Mouse (Mus musculus): ENCODE measurements around the gene Pcif1. TPM values are rescaled to one million over a fixed set of nuclear protein-coding genes. Genes with fewer than 3 reads are reported as not detected.

The Pcif1 gene
- total RNA-seq, 4 experiments from 2014 or later = 49.4 to 74.0 (median 65.6) TPM

- no peak for DNase-seq
Measured at GRCm38 (mm10) chr2:164894048-164894447, 14.9 kb downstream of the Pcif1 start.

DNA sequence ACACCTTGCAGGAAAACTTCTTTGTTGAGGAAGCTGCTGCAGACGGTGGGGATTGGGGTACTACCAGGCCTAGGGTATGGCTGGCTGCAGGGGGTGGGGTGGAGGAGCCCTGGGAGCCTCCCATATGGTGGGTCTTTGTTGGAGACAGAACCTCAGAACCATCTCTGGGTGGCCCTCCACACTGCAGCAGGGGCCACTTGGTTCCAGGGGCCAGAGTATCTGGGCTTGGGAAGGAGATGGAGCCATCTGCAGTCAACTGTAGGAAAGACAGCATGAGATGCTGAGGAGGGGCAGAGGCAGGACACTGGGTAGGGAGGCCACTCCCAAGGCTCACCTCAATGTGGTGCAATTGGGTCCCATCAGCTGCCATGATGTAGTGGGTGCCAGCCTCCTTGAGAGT is 15.5 kb downstream of the Pcif1 start:
- DNase-seq = no peak

GRCm38 (mm10) chr2:164895885-164896284 is 16.8 kb downstream of the Pcif1 start:
- no peak for DNase-seq

- DNase-seq = no peak
Measured at GRCm38 (mm10) chr2:164898008-164898407, 18.9 kb downstream of the Pcif1 start.

DNA sequence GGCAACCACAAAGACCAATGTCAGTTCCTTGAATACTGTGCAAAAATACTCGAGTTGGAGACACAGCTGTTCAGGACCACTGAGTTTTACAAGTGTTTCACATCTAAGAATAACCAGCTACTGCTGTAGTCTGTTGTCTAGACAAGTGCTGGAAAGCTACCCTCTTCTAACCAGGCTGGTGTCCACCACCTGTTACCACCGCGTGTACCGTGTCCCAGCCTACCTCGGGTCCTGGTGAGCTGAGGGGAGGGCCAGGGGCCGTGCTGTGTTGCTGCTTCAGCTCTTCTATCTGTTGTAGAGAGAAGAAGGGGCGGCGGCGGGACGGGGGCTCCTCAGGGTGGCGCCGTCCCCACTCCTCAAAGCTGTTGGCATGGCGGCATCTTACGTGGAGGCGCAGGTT is 19.9 kb downstream of the Pcif1 start:
- DNase-seq = no peak

DNA sequence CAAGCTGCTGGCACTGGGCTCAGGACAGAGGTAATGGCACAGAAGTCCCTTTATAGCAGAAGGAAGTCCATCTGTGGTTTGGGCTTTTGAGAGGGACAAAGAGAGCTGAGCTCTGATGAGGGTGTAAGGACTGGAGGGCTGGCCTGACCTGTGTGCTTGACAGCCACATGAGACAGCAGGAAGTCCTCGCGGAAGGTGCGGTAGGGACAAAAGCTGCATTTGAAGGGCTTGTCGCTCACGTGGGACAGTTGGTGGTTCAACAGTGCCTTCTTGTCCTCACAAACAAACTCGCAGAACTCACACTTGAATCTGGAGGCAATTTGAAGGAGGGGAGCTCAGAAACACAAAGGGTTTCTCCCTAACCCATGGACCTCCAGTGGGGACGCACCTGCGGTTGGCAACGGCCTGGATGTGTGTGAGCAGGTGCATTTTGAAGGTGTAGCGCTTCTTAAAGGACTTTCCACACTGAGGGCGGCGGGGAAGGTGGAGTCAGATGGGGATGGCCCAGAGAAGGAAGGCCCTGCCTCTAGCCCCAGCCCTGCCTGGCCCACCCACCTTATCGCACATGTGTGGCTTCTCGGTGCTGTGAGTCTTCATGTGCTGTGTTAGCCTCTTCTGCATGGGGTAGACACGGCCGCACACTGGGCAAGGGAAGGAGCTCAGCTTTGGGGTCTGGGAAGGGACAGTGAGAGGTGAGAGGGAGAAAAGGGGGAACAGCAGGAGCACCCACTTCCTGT is 20.8 kb downstream of the Pcif1 start:
- DNase-seq = no peak

DNA sequence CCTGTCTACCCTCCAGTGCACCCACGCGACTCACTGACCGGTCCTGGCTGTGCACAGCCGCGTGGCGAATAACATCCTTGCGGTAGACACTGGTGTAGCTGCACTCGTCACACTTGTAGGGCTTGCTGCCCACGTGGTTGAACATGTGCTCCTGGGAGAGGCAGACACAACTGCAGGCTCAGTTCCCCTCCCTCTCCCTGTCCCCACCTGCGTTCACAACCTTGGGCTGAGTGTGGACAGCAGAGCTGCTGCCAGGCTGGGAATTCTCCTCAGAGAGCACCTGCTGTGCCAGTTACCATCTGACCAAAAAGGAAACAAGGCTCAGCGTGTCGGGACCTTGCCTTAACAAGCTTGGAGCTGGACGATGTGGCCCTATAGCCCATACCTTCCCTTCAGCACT is 22.3 kb downstream of the Pcif1 start:
- DNase-seq = no peak

DNA sequence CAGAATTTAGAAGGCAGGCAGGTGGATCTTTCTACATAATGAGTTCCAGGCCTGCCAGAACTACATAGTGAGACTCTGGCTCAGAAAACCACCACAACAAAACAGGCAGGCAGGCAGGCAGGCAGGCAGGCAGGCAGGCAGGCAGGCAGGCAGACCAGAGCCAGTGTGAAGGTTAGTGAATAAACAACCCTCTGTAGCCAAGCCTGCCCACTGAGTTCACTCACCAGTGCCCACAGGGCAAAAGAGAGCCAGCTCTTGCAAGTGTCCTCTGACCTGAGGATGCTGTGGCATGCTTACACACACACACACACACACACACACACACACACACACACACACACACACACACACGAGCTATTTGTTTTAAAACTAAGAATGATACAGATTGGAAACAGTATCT is 24.4 kb downstream of the Pcif1 start:
- no peak for DNase-seq

DNA sequence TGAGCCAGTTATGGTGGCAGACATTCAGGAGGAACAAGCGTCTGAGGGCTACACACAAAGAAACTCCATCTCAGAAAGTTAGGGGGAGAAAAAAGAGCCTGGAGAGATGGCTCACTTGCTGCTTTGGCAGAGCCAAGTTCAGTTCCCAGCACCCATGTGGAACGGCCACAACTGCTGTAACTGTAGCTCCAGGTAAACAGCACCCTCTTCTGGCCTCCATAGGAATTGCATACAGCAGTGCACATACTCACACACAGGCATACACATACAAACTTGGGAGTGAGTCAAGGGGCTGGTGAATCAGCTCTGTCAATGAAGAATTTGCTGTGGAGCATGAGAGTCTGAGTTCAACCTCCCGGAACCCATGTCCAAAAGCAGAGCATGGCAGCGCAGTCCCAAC is 27.0 kb downstream of the Pcif1 start:
- no peak for DNase-seq

DNA sequence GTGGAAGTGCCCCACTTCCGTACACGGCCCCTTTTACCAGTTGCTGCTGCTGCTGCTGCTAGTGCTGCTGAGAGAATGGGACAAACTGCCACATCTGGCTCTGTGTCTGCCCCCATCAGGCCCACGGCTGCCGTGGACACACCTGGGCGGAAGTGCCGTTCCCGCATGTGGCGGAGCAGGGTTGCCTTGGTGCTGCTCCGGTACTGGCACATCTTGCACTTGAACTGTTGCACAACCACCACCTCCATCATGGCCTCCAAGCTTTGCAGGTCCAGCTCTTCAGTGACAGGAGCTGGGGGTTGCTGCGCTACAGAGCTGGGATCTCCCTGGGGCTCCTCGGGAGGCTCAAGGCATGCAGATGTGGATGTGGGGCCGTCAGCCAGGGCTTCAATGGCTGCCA is 28.4 kb downstream of the Pcif1 start:
- no peak for DNase-seq

DNA sequence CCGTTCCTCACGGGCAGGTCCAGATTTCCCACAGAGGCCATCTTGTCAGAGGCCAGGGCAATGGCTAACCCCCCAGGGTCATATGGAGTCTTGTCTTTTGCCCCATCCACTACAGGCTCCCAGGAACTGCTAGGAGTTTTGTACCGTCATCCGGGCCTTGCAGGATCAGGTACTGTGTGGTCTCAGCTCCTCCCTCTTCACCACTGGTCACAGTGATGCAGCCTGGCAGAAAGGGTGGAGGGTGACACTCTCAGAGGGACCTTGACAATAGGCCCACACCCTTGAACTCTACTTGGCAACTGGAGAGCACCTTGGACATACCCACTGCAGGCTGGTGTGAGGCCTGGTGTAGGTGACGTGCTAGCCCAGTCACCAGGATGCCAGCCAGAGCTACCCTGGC is 28.9 kb downstream of the Pcif1 start:
- DNase-seq = no peak

GRCm38 (mm10) chr2:164909100-164909499 is 30.0 kb downstream of the Pcif1 start:
- DNase-seq = no peak

DNA sequence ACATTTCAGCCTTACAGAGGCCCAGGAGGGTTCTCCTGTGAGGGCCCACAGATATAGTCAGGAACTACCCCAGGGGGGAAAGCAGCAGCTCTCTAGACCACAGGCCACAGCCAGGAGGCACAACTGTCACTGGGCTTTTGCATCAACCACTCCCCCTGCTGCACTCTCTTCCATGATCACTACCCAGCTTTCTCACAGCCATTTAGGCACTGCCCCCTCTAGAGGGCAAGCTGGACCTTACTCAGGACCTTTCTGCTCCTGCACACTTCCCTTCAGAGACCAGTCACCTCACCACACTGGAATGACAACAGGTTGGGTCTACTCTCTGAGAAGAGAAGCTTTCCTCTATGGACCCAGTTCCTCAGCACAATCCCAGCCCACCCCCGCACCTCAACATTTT is 30.4 kb downstream of the Pcif1 start:
- no peak for DNase-seq

- DNase-seq = no peak
Measured at GRCm38 (mm10) chr2:164910360-164911061, 31.4 kb downstream of the Pcif1 start.

DNA sequence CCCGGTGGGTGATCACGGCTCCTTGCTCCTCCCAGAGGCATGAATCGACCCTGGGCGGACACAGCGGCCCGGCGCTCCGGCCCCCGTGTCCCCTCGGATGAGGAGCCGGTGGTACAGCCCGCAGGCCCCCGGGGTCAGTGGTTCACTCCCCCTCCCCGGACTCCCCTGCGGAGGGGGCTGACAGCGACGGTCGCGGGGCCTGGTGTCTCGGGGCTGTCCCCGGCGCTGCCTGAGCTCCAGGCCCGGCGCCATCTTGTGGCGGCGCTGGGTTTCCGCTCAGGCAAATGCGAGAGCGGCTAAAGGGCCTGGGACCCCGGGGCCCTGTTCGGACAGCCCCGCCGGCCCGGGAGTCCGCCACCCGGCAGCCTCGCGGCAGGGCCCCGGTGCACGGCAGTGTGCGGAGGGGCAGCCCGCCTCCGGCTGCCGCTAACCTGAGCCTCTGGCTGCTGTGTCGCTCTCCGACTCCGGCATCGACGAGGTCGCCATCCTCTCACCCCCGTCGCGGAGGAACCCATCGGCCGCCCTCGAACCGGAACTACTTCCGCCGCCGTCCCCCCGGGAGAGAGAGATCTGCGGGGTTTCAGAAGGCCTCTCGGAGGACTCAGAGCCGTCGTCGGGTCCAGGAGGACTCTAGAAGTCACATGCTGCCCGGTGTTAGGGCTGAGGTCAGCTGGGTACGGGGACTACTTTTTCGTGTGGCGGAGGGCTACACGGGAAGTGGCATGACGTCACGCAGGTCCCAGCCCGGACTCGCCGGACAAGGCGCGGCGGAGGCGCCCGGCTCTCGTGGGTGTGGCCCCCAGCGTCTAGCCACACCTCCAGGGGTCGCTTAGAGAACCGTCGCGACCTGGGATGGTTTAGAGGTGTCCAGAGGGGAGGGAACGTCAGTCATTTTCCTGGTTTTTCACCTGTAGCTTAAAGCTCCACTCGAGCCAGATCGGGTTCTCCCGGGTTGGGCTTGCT is 32.3 kb downstream of the Pcif1 start, which contains the start of gene Zfp335:
Gene Zfp335 (minus strand): TSS at position 672 of the 963 bp plus-strand sequence.
- DNase-seq = peak; percentile 91

DNA sequence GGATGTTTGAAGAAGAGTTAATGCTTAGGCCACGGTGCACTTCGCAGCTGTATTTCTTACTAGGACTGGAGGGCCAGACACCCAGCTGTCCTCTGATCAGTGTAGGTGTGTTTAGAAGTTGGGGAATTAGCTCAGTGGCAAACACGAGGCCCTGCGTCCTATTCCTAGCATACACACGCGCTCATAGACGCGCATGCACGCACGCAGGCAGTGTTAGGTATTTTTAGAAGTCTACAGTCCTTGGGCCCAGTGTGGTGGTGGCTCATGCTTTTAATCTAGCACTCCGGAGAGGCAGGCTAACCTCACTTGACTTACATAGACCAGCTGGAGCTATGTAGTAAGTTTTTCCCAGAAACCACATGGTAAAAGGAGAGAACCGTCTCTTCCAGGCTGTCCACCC is 33.0 kb downstream of the Pcif1 start:
- DNase-seq = peak; percentile 73

DNA sequence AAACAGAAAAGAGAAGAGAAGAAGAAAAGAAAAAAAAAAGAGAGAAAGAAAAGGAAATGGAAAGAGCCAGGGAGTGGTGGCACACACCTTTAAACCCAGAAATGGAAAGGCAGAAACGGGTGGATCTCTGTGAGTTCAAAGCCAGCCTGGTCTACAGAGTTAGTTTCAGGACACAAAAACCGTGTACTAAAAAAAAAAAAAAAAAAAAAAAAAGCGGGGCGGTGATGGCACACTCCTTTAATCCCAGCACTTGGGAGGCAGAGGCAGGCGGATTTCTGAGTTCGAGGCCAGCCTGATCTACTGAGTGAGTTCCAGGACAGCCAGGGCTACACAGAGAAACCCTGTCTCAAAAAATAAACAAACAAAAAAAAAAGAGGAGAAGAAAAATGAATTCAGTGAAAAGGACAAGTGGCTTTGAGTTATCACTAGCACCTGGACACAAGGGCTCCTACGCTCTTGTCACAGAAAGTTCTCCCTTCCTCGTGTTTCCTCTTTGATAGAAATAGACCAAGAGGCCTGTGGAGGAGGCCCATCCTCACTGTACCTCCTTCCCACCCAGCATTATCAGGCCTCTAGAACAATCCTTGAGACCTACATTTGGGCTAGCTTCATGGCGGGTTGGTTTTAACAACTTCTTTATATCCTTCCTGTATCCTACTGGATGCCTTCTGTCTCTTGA is 33.8 kb downstream of the Pcif1 start:
- DNase-seq = no peak

- DNase-seq = no peak
Measured at GRCm38 (mm10) chr2:164913428-164913786, 34.3 kb downstream of the Pcif1 start.

DNA sequence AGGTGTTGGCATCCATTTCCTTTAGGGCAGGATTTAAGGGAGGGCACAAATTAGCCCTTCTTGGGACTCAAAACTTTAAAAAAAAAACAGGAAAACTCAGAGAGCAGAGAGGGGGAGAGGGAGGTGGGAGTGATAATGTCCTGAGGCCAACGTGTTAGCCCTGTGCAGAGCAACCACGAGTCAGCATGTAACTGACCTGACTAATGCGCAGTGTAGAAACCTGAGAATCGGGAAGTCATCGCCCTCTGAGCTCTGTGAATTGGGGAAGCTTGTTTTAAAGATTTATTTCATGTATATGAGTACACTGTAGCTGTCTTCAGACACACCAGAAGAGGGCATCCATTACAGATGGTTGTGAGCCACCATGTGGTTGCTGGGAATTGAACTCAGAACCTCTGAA is 37.7 kb downstream of the Pcif1 start:
- no peak for DNase-seq

GRCm38 (mm10) chr2:164917371-164917770 is 38.3 kb downstream of the Pcif1 start:
- no peak for DNase-seq

DNA sequence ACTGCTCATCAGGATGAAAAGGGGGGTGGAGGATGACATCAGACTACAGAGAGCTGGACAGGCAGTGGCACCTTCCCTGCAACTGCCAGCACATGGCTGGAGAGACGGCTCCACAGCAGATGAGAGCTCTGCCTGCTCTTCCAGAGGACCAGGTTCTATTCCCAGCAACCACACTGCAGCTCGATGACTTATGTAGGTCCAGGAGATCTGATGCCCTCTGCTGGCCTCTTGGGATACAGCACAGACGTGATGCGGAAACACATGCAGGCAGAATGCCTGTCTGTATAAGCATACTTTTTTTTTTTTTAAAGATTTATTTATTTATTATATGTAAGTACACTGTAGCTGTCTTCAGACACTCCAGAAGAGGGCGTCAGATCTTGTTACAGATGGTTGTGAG is 39.2 kb downstream of the Pcif1 start:
- DNase-seq = no peak

- DNase-seq = no peak
Measured at GRCm38 (mm10) chr2:164921984-164922383, 42.9 kb downstream of the Pcif1 start.
